Mouse (Mus musculus) heart, embryonic 12.5 days (tissue): ENCODE data around the gene Gm26657. TPM values are rescaled to one million over a fixed set of nuclear protein-coding genes. Genes with fewer than 3 reads are reported as not detected.

ENCODE experiments used
- ATAC-seq: fragments of 200-750 bp; cut with Nextera tagmentation; 2 replicates; pipeline ENCODE4 v1.8.0; 2017; ENCODE audit warnings: moderate TSS enrichment, moderate library complexity; ENCODE audit not compliant: insufficient number of reproducible peaks, low FRiP score
- H3K27ac ChIP-seq: fragments of 300-500 bp; sonication (generic); 2 replicates; pipeline ENCODE4 v1.5.1; 2016; ENCODE audit warnings: mild to moderate bottlenecking, moderate library complexity; ENCODE audit not compliant: poor library complexity, severe bottlenecking
- H3K27me3 ChIP-seq: fragments of 300-500 bp; sonication (generic); replicated peaks from 2 replicates; pipeline ENCODE4 v1.6.1; 2016; ENCODE audit warnings: mild to moderate bottlenecking, moderate library complexity
- H3K36me3 ChIP-seq: fragments of 300-500 bp; sonication (generic); 2 replicates; pipeline ENCODE4 v1.6.1; 2016; ENCODE audit warnings: mild to moderate bottlenecking, moderate library complexity
- H3K4me1 ChIP-seq: fragments of 300-500 bp; sonication (generic); replicated peaks from 2 replicates; pipeline ENCODE4 v1.6.1; 2016; ENCODE audit warnings: mild to moderate bottlenecking
- H3K4me2 ChIP-seq: fragments of 300-500 bp; sonication (generic); 2 replicates; pipeline ENCODE4 v1.6.1; 2016; ENCODE audit warnings: mild to moderate bottlenecking, moderate library complexity
- H3K4me3 ChIP-seq: fragments of 300-500 bp; sonication (generic); 2 replicates; pipeline ENCODE4 v1.5.1; 2016; ENCODE audit warnings: mild to moderate bottlenecking
- H3K9ac ChIP-seq: fragments of 300-500 bp; sonication (generic); 2 replicates; pipeline ENCODE4 v1.6.1; 2016; ENCODE audit warnings: mild to moderate bottlenecking, moderate library complexity
- H3K9me3 ChIP-seq: fragments of 300-500 bp; sonication (generic); replicated peaks from 2 replicates; pipeline ENCODE4 v1.6.1; 2016; ENCODE audit warnings: mild to moderate bottlenecking, moderate library complexity
- WGBS: fragments of 180-500 bp; shearing (Covaris S2); methylation state at CpG from one replicate; pipeline ENCODE4 v1.1.7; 2016; 5-methylcytosine and 5-hydroxymethylcytosine counted together
- polyA plus RNA-seq: library from polyadenylated mRNA; unstranded; fragments of >200 nt; fragmentation: Nextera tagmentation; extraction: Ambion mirVana; gene quantifications from 2 replicates; pipeline ENCODE4 v1.2.1, GENCODE M21; 2016

Gene Gm26657
- polyA plus RNA-seq, 1 experiment from 2014 or later: not detected

DNA sequence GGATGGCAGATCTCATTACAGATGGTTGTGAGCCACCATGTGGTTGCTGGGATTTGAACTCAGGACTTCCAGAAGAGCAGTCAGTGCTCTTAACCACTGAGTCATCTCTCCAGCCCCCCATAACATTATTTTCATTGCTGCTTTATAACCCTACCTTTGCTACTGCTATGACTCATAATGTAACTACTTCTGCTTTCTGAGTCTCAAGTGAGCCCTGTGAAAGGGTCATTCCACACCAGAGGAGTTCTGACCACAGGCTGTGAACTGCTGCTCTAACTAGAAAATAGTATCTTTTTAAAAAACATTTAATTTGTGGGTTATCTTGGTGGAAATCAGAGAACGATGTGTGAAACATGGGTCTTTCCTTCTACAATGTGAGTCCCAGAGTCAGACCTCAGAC is 17.8 kb downstream of the Gm26657 start:
- 98% methylated on average over 1 of the region's 1 CpGs for WGBS
- H3K4me3 ChIP-seq: no peak overlapping the region

GRCm38 (mm10) chr4:56767861-56768284 is 28.0 kb downstream of the Gm26657 start:
- H3K27ac ChIP-seq: no peak overlapping the region; the same call in 1 of the 2 replicates
- ATAC-seq: no peak; the same call in 1 of the 2 replicates
- no peak overlapping the region for H3K9ac ChIP-seq
- H3K27me3 ChIP-seq: no peaks in the 10 kb centered on the region
- H3K9me3 ChIP-seq: no peaks in the 10 kb centered on the region
- H3K4me1 ChIP-seq: peaks cover 9% of the 10 kb centered on the region; the same call in 1 of the 2 replicates
- no peak overlapping the region for H3K4me3 ChIP-seq
- H3K36me3 ChIP-seq: peaks cover 86% of the 10 kb centered on the region
- WGBS: 39% methylated on average over 5 of the region's 5 CpGs
- H3K4me2 ChIP-seq: no peak overlapping the region

More for the DNA sequence above, 17.8 kb downstream of the Gm26657 start:
- no peaks in the 10 kb centered on the region for H3K27me3 ChIP-seq
- no peak overlapping the region for H3K9ac ChIP-seq
- H3K4me1 ChIP-seq: no peaks in the 10 kb centered on the region
- peaks cover 91% of the 10 kb centered on the region for H3K36me3 ChIP-seq
- ATAC-seq: no peak
- no peak overlapping the region for H3K4me2 ChIP-seq
- H3K9me3 ChIP-seq: no peaks in the 10 kb centered on the region
- H3K27ac ChIP-seq: no peak overlapping the region

DNA sequence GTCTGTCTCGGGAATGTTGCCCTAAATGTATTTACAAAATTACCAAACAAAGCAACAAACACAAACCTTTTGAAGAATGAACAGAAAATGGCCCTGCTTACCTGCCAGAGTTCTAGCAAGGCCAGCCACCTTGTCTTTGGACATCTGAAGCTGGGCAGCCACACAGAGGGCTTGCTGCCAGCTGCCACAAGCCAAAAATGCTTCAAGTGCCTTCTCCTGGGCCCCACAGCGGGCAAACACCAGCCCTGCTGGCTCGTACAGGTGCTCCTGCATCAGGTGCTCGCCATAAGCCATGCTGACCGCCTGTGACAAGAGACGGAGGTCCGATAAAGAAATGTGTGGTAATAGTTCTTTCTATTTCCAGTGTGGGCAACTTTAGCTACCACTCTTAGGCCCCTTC is 29.0 kb downstream of the Gm26657 start:
- Histone ChIP-seq H3K4me3 (no peak overlapping the region), H3K36me3 (peaks cover 91% of the 10 kb centered on the region), H3K4me2 (no peak overlapping the region), H3K9ac (no peak overlapping the region), H3K27me3 (no peaks in the 10 kb centered on the region), H3K9me3 (no peaks in the 10 kb centered on the region), H3K27ac (no peak overlapping the region), H3K4me1 (peaks cover 9% of the 10 kb centered on the region; the same call in 1 of the 2 replicates)
- no peak for ATAC-seq
- 92% methylated on average over 7 of the region's 7 CpGs for WGBS

- 67% methylated on average over 1 of the region's 1 CpGs for WGBS
- H3K9me3 ChIP-seq: no peaks in the 10 kb centered on the region
Observed at GRCm38 (mm10) chr4:56771065-56771464, 31.2 kb downstream of the Gm26657 start.

More at GRCm38 (mm10) chr4:56771065-56771464, 31.2 kb downstream of the Gm26657 start:
- no peak for ATAC-seq
- H3K4me1 ChIP-seq: peaks cover 9% of the 10 kb centered on the region; the same call in 1 of the 2 replicates
- no peak overlapping the region for H3K27ac ChIP-seq
- H3K27me3 ChIP-seq: no peaks in the 10 kb centered on the region
- peaks cover 88% of the 10 kb centered on the region for H3K36me3 ChIP-seq
- H3K9ac ChIP-seq: no peak overlapping the region
- H3K4me2 ChIP-seq: no peak overlapping the region
- no peak overlapping the region for H3K4me3 ChIP-seq

Other genes starting within 250 kb of the Gm26657 start
- not detected in 2 replicates for gene Actl7b, start 1.4 kb downstream of the Gm26657 start, polyA plus RNA-seq
- gene Actl7a, start 3.3 kb downstream of the Gm26657 start, polyA plus RNA-seq: not detected in 2 replicates
- gene Elp1, start 62.3 kb downstream of the Gm26657 start, polyA plus RNA-seq: 48.6 and 49.4 TPM in 2 replicates
- gene Fam206a, start 62.3 kb downstream of the Gm26657 start, polyA plus RNA-seq: 12.2 and 14.6 TPM in 2 replicates
- 20.5 and 21.7 TPM in 2 replicates for gene Ctnnal1, start 125.1 kb downstream of the Gm26657 start, polyA plus RNA-seq
- 21.3 and 23.1 TPM in 2 replicates for gene Tmem245, start 207.4 kb downstream of the Gm26657 start, polyA plus RNA-seq